Mouse (Mus musculus) hindbrain, postnatal 0 days (tissue): ENCODE results near the gene Acly. TPM values are rescaled to one million over a fixed set of nuclear protein-coding genes. Genes with fewer than 3 reads are reported as not detected.

Experiments used
- ATAC-seq: fragments of 200-750 bp; cut with Nextera tagmentation; 2 replicates; pipeline ENCODE4 v1.8.0; 2017; ENCODE audit warnings: mild to moderate bottlenecking, moderate TSS enrichment, moderate library complexity
- DNase-seq: peaks from one replicate; pipeline ENCODE4 v3.0.0-alpha.2; 2015; ENCODE audit warnings: low spot score
- H3K27ac ChIP-seq: fragments of 300-500 bp; sonication (generic); 2 replicates; pipeline ENCODE4 v1.5.1; 2014; ENCODE audit warnings: mild to moderate bottlenecking
- H3K27me3 ChIP-seq: fragments of 300-500 bp; sonication (generic); 2 replicates; pipeline ENCODE4 v1.6.1; 2014; ENCODE audit warnings: low read length, mixed read lengths; ENCODE audit not compliant: insufficient read depth
- H3K36me3 ChIP-seq: fragments of 300-500 bp; sonication (generic); 2 replicates; pipeline ENCODE4 v1.6.1; 2014; ENCODE audit warnings: low read length, mixed read lengths; ENCODE audit not compliant: insufficient read depth
- H3K4me1 ChIP-seq: fragments of 300-500 bp; sonication (generic); 2 replicates; pipeline ENCODE4 v1.6.1; 2014; ENCODE audit warnings: antibody characterized with exemption, low read length, mixed read lengths; ENCODE audit not compliant: insufficient read depth
- H3K4me2 ChIP-seq: fragments of 300-500 bp; sonication (generic); 2 replicates; pipeline ENCODE4 v1.6.1; 2014; ENCODE audit warnings: low read depth, mild to moderate bottlenecking, low read length, moderate library complexity, mixed read lengths
- H3K4me3 ChIP-seq: fragments of 300-500 bp; sonication (generic); 2 replicates; pipeline ENCODE4 v1.5.1; 2014; ENCODE audit warnings: low read length
- H3K9ac ChIP-seq: fragments of 300-500 bp; sonication (generic); replicated peaks from 2 replicates; pipeline ENCODE4 v1.6.1; 2014; ENCODE audit warnings: mild to moderate bottlenecking, low read length, moderate library complexity, mixed read lengths
- H3K9me3 ChIP-seq: fragments of 300-500 bp; sonication (generic); 2 replicates; pipeline ENCODE4 v1.6.1; 2016; ENCODE audit warnings: low read length, mixed read lengths
- CTCF ChIP-seq: IDR thresholded peaks from 2 replicates; pipeline ENCODE4 v1.5.1; 2016; ENCODE audit warnings: antibody characterized with exemption, control low read depth, low read depth
- WGBS: fragments of 180-500 bp; shearing (Covaris S2); extraction: QIAGEN DNeasy Blood & Tissue Kit; methylation state at CpG from one replicate; pipeline ENCODE4 v1.1.7; 2014; 5-methylcytosine and 5-hydroxymethylcytosine counted together
- polyA plus RNA-seq: library from polyadenylated mRNA; unstranded; fragments of >200 nt; fragmentation: Nextera tagmentation; extraction: Ambion mirVana; gene quantifications from 2 replicates; pipeline ENCODE4 v1.2.1, GENCODE M21; 2015
- total RNA-seq: library from RNA; depleted of rRNA; stranded (reverse); fragments of >200 nt; gene quantifications from 2 replicates; pipeline ENCODE4 v1.2.3, GENCODE M21; 2014

The Acly gene
- total and polyA plus RNA-seq, 2 experiments from 2014 or later, result 135 to 235 TPM

- H3K36me3 ChIP-seq, result no peaks in the 10 kb centered on the region
- H3K9me3 ChIP-seq, result no peaks in the 10 kb centered on the region
- H3K27ac ChIP-seq, result no peak overlapping the region
- TF ChIP-seq CTCF, result no peak
- no peak overlapping the region for H3K4me3 ChIP-seq
- no peaks in the 10 kb centered on the region for H3K4me1 ChIP-seq
- H3K27me3 ChIP-seq, result no peaks in the 10 kb centered on the region
- H3K9ac ChIP-seq, result no peak overlapping the region
- DNase-seq (no peak), ATAC-seq (no peak)
- 51% methylated on average over 5 of the region's 5 CpGs for WGBS
- H3K4me2 ChIP-seq, result no peak overlapping the region
These were observed 33.9 kb upstream of the Acly start for GRCm38 (mm10) chr11:100561748-100562147.

DNA sequence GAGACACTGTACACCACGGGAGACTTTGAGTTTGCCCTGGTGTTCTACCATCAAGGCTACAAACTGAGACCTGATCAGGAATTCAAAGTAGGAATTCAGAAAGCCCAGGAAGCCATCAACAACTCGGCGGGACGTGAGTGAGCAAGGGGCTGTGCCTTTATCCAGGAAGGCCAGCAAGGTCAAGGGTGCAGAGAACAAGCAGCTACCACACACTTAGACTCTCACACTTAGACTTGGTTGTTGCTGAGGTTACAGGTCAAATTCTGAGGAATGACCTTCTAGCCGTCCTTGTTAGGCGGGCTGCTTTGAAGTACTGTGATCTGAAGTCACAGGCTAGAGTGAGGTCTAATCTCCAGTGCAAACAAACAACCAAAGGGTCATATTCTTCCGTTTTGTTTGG lies 31.7 kb upstream of the Acly start:
- ATAC-seq (no peak), DNase-seq (no peak)
- Histone ChIP-seq H3K4me3 (no peak overlapping the region), H3K4me2 (no peak overlapping the region), H3K9me3 (no peaks in the 10 kb centered on the region), H3K36me3 (no peaks in the 10 kb centered on the region), H3K27ac (no peak overlapping the region), H3K4me1 (no peaks in the 10 kb centered on the region), H3K27me3 (no peaks in the 10 kb centered on the region), H3K9ac (no peak overlapping the region)
- no peak for TF ChIP-seq CTCF
- WGBS, result 44% methylated on average over 7 of the region's 7 CpGs

- WGBS, result 76% methylated on average over 3 of the region's 3 CpGs
- no peak overlapping the region for H3K27ac ChIP-seq
- H3K27me3 ChIP-seq, result no peaks in the 10 kb centered on the region
- H3K4me2 ChIP-seq, result no peak overlapping the region
- ATAC-seq (no peak), DNase-seq (no peak)
- no peak for TF ChIP-seq CTCF
- H3K9ac ChIP-seq, result no peak overlapping the region
- no peaks in the 10 kb centered on the region for H3K4me1 ChIP-seq
- no peaks in the 10 kb centered on the region for H3K9me3 ChIP-seq
- H3K36me3 ChIP-seq, result no peaks in the 10 kb centered on the region
- no peak overlapping the region for H3K4me3 ChIP-seq
These were observed 29.8 kb upstream of the Acly start for GRCm38 (mm10) chr11:100557563-100557962.

GRCm38 (mm10) chr11:100555583-100555982 lies 27.8 kb upstream of the Acly start:
- H3K4me3 ChIP-seq, result no peak overlapping the region
- WGBS, result 17% methylated on average over 11 of the region's 11 CpGs
- TF ChIP-seq CTCF, result peak; percentile 82
- H3K9me3 ChIP-seq, result no peaks in the 10 kb centered on the region
- 0 out of 2 replicates have a peak overlapping the region, but pooled peaks have one; percentile 11 for H3K4me2 ChIP-seq
- no peak overlapping the region for H3K27ac ChIP-seq
- H3K4me1 ChIP-seq, result no peaks in the 10 kb centered on the region
- H3K9ac ChIP-seq, result no peak overlapping the region
- no peaks in the 10 kb centered on the region for H3K36me3 ChIP-seq
- no peaks in the 10 kb centered on the region for H3K27me3 ChIP-seq
- ATAC-seq (peak; percentile 75), DNase-seq (peak; percentile 89)

DNA sequence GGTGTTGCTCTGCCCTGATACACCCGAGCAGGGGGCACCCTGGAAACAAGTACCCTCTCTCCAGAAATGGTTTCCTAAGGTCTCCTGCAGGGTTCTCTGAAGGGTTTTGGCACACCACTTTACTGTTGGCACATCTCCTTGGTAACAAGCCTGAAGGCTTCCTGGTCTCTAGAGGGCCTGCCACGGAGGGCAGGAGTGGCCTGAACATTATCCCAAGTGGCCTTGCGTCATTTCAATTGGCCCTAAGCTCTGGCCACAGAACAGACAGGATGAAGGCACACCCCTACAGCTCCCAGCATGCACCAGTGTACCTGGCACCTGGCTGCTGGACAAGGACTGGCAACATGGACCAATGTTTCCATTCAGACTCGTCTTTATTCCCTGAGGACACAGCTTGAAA lies 25.0 kb upstream of the Acly start:
- no peak for ATAC-seq

GRCm38 (mm10) chr11:100550101-100550500 lies 22.3 kb upstream of the Acly start:
- Histone ChIP-seq H3K9me3 (no peaks in the 10 kb centered on the region), H3K4me3 (no peak overlapping the region), H3K36me3 (no peaks in the 10 kb centered on the region), H3K27ac (no peak overlapping the region), H3K9ac (no peak overlapping the region), H3K27me3 (no peaks in the 10 kb centered on the region), H3K4me2 (no peak overlapping the region), H3K4me1 (peaks cover 4% of the 10 kb centered on the region; the same call in 1 of the 2 replicates)
- no peak for DNase-seq
- no peak for ATAC-seq
- 71% methylated on average over 6 of the region's 6 CpGs for WGBS
- TF ChIP-seq CTCF, result no peak

More for the DNA sequence above, 25.0 kb upstream of the Acly start:
- Histone ChIP-seq H3K4me3 (no peak overlapping the region), H3K4me2 (no peak overlapping the region), H3K27ac (no peak overlapping the region), H3K27me3 (no peaks in the 10 kb centered on the region), H3K9me3 (no peaks in the 10 kb centered on the region), H3K9ac (no peak overlapping the region), H3K36me3 (no peaks in the 10 kb centered on the region), H3K4me1 (no peaks in the 10 kb centered on the region)
- 51% methylated on average over 4 of the region's 4 CpGs for WGBS
- DNase-seq, result no peak
- no peak for TF ChIP-seq CTCF

DNA sequence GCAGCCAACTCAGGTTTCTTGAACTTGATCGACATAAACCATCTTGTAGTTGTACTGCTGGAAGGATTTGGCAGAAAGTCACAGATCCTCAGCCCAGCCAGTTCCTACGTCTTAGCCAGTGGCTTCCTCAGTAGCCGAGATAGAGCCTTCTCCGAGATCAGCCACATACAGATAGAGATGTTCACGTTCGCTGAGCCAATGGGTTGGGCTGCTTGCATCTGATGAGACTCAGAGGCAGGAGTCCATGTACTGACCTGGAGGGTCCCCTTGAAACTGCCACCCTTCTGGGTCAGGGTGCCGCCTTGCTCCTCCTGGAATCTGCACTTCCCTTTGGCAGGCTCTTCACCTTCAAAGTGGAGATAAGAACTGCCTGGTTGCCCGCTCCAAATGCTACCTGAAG lies 21.7 kb upstream of the Acly start:
- Histone ChIP-seq H3K4me1 (peaks cover 4% of the 10 kb centered on the region; the same call in 1 of the 2 replicates), H3K9me3 (no peaks in the 10 kb centered on the region), H3K27me3 (no peaks in the 10 kb centered on the region), H3K9ac (no peak overlapping the region), H3K4me2 (no peak overlapping the region), H3K27ac (no peak overlapping the region), H3K36me3 (no peaks in the 10 kb centered on the region), H3K4me3 (no peak overlapping the region)
- DNase-seq, result no peak
- 86% methylated on average over 8 of the region's 8 CpGs for WGBS
- no peak for TF ChIP-seq CTCF
- ATAC-seq, result no peak
